Mouse (Mus musculus) forebrain, embryonic 12.5 days (tissue): Measurements from ENCODE around the gene Kank2. TPM values are rescaled to one million over a fixed set of nuclear protein-coding genes. Genes with fewer than 3 reads are reported as not detected.

Experiments used
- ATAC-seq: fragments of 200-750 bp; cut with Nextera tagmentation; 2 replicates; pipeline ENCODE4 v1.8.0; 2017; ENCODE audit warnings: moderate TSS enrichment; ENCODE audit not compliant: low FRiP score
- H3K27ac ChIP-seq: fragments of 300-500 bp; sonication (generic); 2 replicates; pipeline ENCODE4 v1.5.1; 2016; ENCODE audit warnings: mild to moderate bottlenecking
- H3K27me3 ChIP-seq: fragments of 300-500 bp; sonication (generic); 2 replicates; pipeline ENCODE4 v1.6.1; 2016; ENCODE audit warnings: mild to moderate bottlenecking
- H3K36me3 ChIP-seq: fragments of 300-500 bp; sonication (generic); replicated peaks from 2 replicates; pipeline ENCODE4 v1.6.1; 2016; ENCODE audit warnings: mild to moderate bottlenecking
- H3K4me1 ChIP-seq: fragments of 300-500 bp; sonication (generic); 2 replicates; pipeline ENCODE4 v1.6.1; 2016
- H3K4me2 ChIP-seq: fragments of 300-500 bp; sonication (generic); 2 replicates; pipeline ENCODE4 v1.6.1; 2016; ENCODE audit warnings: mild to moderate bottlenecking, moderate library complexity
- H3K4me3 ChIP-seq: fragments of 300-500 bp; sonication (generic); replicated peaks from 2 replicates; pipeline ENCODE4 v1.5.1; 2016; ENCODE audit warnings: mild to moderate bottlenecking
- H3K9ac ChIP-seq: fragments of 300-500 bp; sonication (generic); 2 replicates; pipeline ENCODE4 v1.6.1; 2016; ENCODE audit warnings: mild to moderate bottlenecking
- H3K9me3 ChIP-seq: fragments of 300-500 bp; sonication (generic); 2 replicates; pipeline ENCODE4 v1.6.1; 2016
- WGBS: fragments of 180-500 bp; shearing (Covaris S2); methylation state at CpG from one replicate; pipeline ENCODE4 v1.1.7; 2016; 5-methylcytosine and 5-hydroxymethylcytosine counted together
- microRNA-seq: library from miRNA; unstranded; fragments of <30 nt; microRNA quantifications from one replicate; pipeline ENCODE4, GENCODE M21; 2017
- polyA plus RNA-seq: library from polyadenylated mRNA; unstranded; fragments of >200 nt; fragmentation: Nextera tagmentation; extraction: Ambion mirVana; gene quantifications from 2 replicates; pipeline ENCODE4 v1.2.1, GENCODE M21; 2016

The Kank2 gene
- polyA plus RNA-seq, 1 experiment from 2014 or later = 6.2 TPM

- Histone ChIP-seq H3K27me3 (no peaks in the 10 kb centered on the region), H3K9ac (peak within 1 kb of the TSS; percentile 79), H3K4me3 (peak within 1 kb of the TSS; percentile 75), H3K27ac (peak within 1 kb of the TSS; percentile 97), H3K36me3 (peaks cover 32% of the 10 kb centered on the region), H3K4me2 (peak within 1 kb of the TSS; percentile 59), H3K4me1 (peaks cover 29% of the 10 kb centered on the region), H3K9me3 (no peaks in the 10 kb centered on the region)
- ATAC-seq = peak; percentile 82
- under 1% methylated on average over 47 of the region's 47 CpGs for WGBS
Measured at GRCm38 (mm10) chr9:21723377-21724146, 75.0 kb downstream of the Kank2 start, which contains the start of gene Ldlr. TSS of gene Ldlr (plus strand) at chr9:21723483.

GRCm38 (mm10) chr9:21721036-21721435 lies 77.5 kb downstream of the Kank2 start:
- H3K4me2 ChIP-seq = no peak overlapping the region
- no peak overlapping the region for H3K4me3 ChIP-seq
- no peak overlapping the region for H3K9ac ChIP-seq
- peaks cover 10% of the 10 kb centered on the region for H3K36me3 ChIP-seq
- H3K27ac ChIP-seq = no peak overlapping the region
- WGBS = 77% methylated on average over 2 of the region's 2 CpGs
- H3K4me1 ChIP-seq = peaks cover 24% of the 10 kb centered on the region
- H3K9me3 ChIP-seq = no peaks in the 10 kb centered on the region
- no peaks in the 10 kb centered on the region for H3K27me3 ChIP-seq
- ATAC-seq = no peak

GRCm38 (mm10) chr9:21717015-21717414 lies 81.5 kb downstream of the Kank2 start:
- WGBS = 89% methylated on average over 2 of the region's 2 CpGs
- Histone ChIP-seq H3K4me3 (no peak overlapping the region), H3K4me2 (no peak overlapping the region), H3K27me3 (no peaks in the 10 kb centered on the region), H3K36me3 (peaks cover 4% of the 10 kb centered on the region), H3K27ac (no peak overlapping the region), H3K9ac (no peak overlapping the region), H3K9me3 (no peaks in the 10 kb centered on the region), H3K4me1 (no peaks in the 10 kb centered on the region)
- no peak for ATAC-seq

Small RNA genes lying within 50 kb of the gene (microRNA-seq; reads per million reads assigned to microRNA genes)
- gene Mir7083 = 5.6 reads per million, percentile 20 among the genes with 10 or more reads in this experiment

Other genes with a start within 250 kb of the Kank2 start
- 54.5 and 55.9 TPM in 2 replicates for gene Timm29, start 206.0 kb downstream of the Kank2 start, polyA plus RNA-seq
- gene Yipf2, start 205.9 kb downstream of the Kank2 start, polyA plus RNA-seq = 17.3 TPM in 2 replicates
- gene Smarca4, start 182.6 kb downstream of the Kank2 start, polyA plus RNA-seq = 184 and 203 TPM in 2 replicates
- 34.1 and 40.3 TPM in 2 replicates for gene Ldlr, start 75.3 kb downstream of the Kank2 start, polyA plus RNA-seq
- gene Spc24, start 38.4 kb downstream of the Kank2 start, polyA plus RNA-seq = 112 and 118 TPM in 2 replicates
- 0.45 TPM in 1 of 2 replicates, not detected in the other for gene Angptl8, start 36.8 kb upstream of the Kank2 start, polyA plus RNA-seq
- gene Dock6, start 53.9 kb upstream of the Kank2 start, polyA plus RNA-seq = 17.5 and 18.9 TPM in 2 replicates
- 12.4 and 13.1 TPM in 2 replicates for gene Rab3d, start 119.4 kb upstream of the Kank2 start, polyA plus RNA-seq
- gene Ccdc159, start 128.7 kb upstream of the Kank2 start, polyA plus RNA-seq = 5.2 and 5.8 TPM in 2 replicates
- gene Tmem205, start 128.8 kb upstream of the Kank2 start, polyA plus RNA-seq = 32.9 and 33.3 TPM in 2 replicates
- 37.0 and 40.9 TPM in 2 replicates for gene Plppr2, start 138.3 kb upstream of the Kank2 start, polyA plus RNA-seq
- gene Swsap1, start 157.0 kb upstream of the Kank2 start, polyA plus RNA-seq = 7.4 and 9.5 TPM in 2 replicates
- gene Epor, start 164.8 kb upstream of the Kank2 start, polyA plus RNA-seq = 2.0 and 4.1 TPM in 2 replicates
- 2.1 and 3.4 TPM in 2 replicates for gene Rgl3, start 190.7 kb upstream of the Kank2 start, polyA plus RNA-seq
- 5.0 and 5.3 TPM in 2 replicates for gene Ccdc151, start 203.9 kb upstream of the Kank2 start, polyA plus RNA-seq
- 88.5 and 95.0 TPM in 2 replicates for gene Prkcsh, start 204.1 kb upstream of the Kank2 start, polyA plus RNA-seq